Mouse (Mus musculus): ENCODE measurements around the gene Adgrf1. TPM values are rescaled to one million over a fixed set of nuclear protein-coding genes. Genes with fewer than 3 reads are reported as not detected.

Gene Adgrf1
- polyA plus RNA-seq, 2 experiments, result 0.08 TPM; not detected in 1

GRCm38 (mm10) chr17:43265944-43266343 lies 4.2 kb upstream of the Adgrf1 start:
- no peak overlapping the region for H3K9ac ChIP-seq (ENCODE audit: low read depth, low read length, severe bottlenecking)
- peaks cover 8% of the 10 kb centered on the region; the same call in 1 of the 2 replicates for H3K9me3 ChIP-seq (ENCODE audit: control insufficient read depth, low read length)
- no peak for TF ChIP-seq POLR2A (IDR thresholded peaks at IDR 0.05; ENCODE audit: borderline replicate concordance, extremely low read depth, insufficient read depth, insufficient read length)
- no peak for DNase-seq (ENCODE audit: low spot score)
- ATAC-seq (ENCODE audit: low FRiP score, low read depth), result no peak
- H3K4me2 ChIP-seq (replicated peaks; ENCODE audit: low read depth, low read length, severe bottlenecking), result no peak overlapping the region
- H3K4me1 ChIP-seq (ENCODE audit: control insufficient read depth, insufficient read depth, low read length), result no peaks in the 10 kb centered on the region
- WGBS, result 93% methylated on average over 6 of the region's 6 CpGs
- H3K4me3 ChIP-seq (replicated peaks; ENCODE audit: low read length), result no peak overlapping the region
- no peak overlapping the region for H3K27ac ChIP-seq (replicated peaks; ENCODE audit: low read depth, low read length)
- no peaks in the 10 kb centered on the region for H3K36me3 ChIP-seq (ENCODE audit: control insufficient read depth, insufficient read depth, low read length)
- no peaks in the 10 kb centered on the region for H3K27me3 ChIP-seq (ENCODE audit: control insufficient read depth, insufficient read depth, low read length)

GRCm38 (mm10) chr17:43266636-43267035 lies 3.5 kb upstream of the Adgrf1 start:
- no peak overlapping the region for H3K9ac ChIP-seq (ENCODE audit: low read depth, low read length, severe bottlenecking)
- H3K9me3 ChIP-seq (ENCODE audit: control insufficient read depth, low read length), result peaks cover 8% of the 10 kb centered on the region; the same call in 1 of the 2 replicates
- ATAC-seq (ENCODE audit: low FRiP score, low read depth) (no peak), DNase-seq (ENCODE audit: low spot score) (no peak)
- H3K4me2 ChIP-seq (replicated peaks; ENCODE audit: low read depth, low read length, severe bottlenecking), result no peak overlapping the region
- H3K27me3 ChIP-seq (ENCODE audit: control insufficient read depth, insufficient read depth, low read length), result no peaks in the 10 kb centered on the region
- H3K36me3 ChIP-seq (ENCODE audit: control insufficient read depth, insufficient read depth, low read length), result no peaks in the 10 kb centered on the region
- no peak overlapping the region for H3K4me3 ChIP-seq (replicated peaks; ENCODE audit: low read length)
- no peaks in the 10 kb centered on the region for H3K4me1 ChIP-seq (ENCODE audit: control insufficient read depth, insufficient read depth, low read length)
- TF ChIP-seq POLR2A (IDR thresholded peaks at IDR 0.05; ENCODE audit: borderline replicate concordance, extremely low read depth, insufficient read depth, insufficient read length), result no peak
- no peak overlapping the region for H3K27ac ChIP-seq (replicated peaks; ENCODE audit: low read depth, low read length)
- WGBS, result 83% methylated on average over 2 of the region's 2 CpGs

GRCm38 (mm10) chr17:43267046-43267749 lies 2.9 kb upstream of the Adgrf1 start:
- DNase-seq (ENCODE audit: low spot score), result no peak
- no peak for ATAC-seq (ENCODE audit: low FRiP score, low read depth)
- Histone ChIP-seq H3K4me3 (replicated peaks; ENCODE audit: low read length) (no peak overlapping the region), H3K36me3 (ENCODE audit: control insufficient read depth, insufficient read depth, low read length) (no peaks in the 10 kb centered on the region), H3K9me3 (ENCODE audit: control insufficient read depth, low read length) (peaks cover 4% of the 10 kb centered on the region; the same call in 1 of the 2 replicates), H3K27me3 (ENCODE audit: control insufficient read depth, insufficient read depth, low read length) (no peaks in the 10 kb centered on the region), H3K27ac (replicated peaks; ENCODE audit: low read depth, low read length) (no peak overlapping the region), H3K4me1 (ENCODE audit: control insufficient read depth, insufficient read depth, low read length) (no peaks in the 10 kb centered on the region), H3K9ac (ENCODE audit: low read depth, low read length, severe bottlenecking) (no peak overlapping the region), H3K4me2 (replicated peaks; ENCODE audit: low read depth, low read length, severe bottlenecking) (no peak overlapping the region)
- 85% methylated on average over 9 of the region's 9 CpGs for WGBS
- TF ChIP-seq POLR2A (IDR thresholded peaks at IDR 0.05; ENCODE audit: borderline replicate concordance, extremely low read depth, insufficient read depth, insufficient read length), result no peak

GRCm38 (mm10) chr17:43276220-43276619 lies 6.1 kb downstream of the Adgrf1 start:
- ATAC-seq (ENCODE audit: low FRiP score, low read depth) (no peak), DNase-seq (ENCODE audit: low spot score) (no peak)
- no peak overlapping the region for H3K4me2 ChIP-seq (replicated peaks; ENCODE audit: low read depth, low read length, severe bottlenecking)
- WGBS, result 76% methylated on average over 6 of the region's 6 CpGs
- no peaks in the 10 kb centered on the region for H3K36me3 ChIP-seq (ENCODE audit: control insufficient read depth, insufficient read depth, low read length)
- H3K4me3 ChIP-seq (replicated peaks; ENCODE audit: low read length), result no peak overlapping the region
- no peak overlapping the region for H3K9ac ChIP-seq (ENCODE audit: low read depth, low read length, severe bottlenecking)
- H3K4me1 ChIP-seq (ENCODE audit: control insufficient read depth, insufficient read depth, low read length), result peaks cover 5% of the 10 kb centered on the region; the same call in 1 of the 2 replicates
- H3K9me3 ChIP-seq (ENCODE audit: control insufficient read depth, low read length), result no peaks in the 10 kb centered on the region
- no peak for TF ChIP-seq POLR2A (IDR thresholded peaks at IDR 0.05; ENCODE audit: borderline replicate concordance, extremely low read depth, insufficient read depth, insufficient read length)
- H3K27me3 ChIP-seq (ENCODE audit: control insufficient read depth, insufficient read depth, low read length), result no peaks in the 10 kb centered on the region
- H3K27ac ChIP-seq (replicated peaks; ENCODE audit: low read depth, low read length), result no peak overlapping the region

GRCm38 (mm10) chr17:43277223-43277622 lies 7.1 kb downstream of the Adgrf1 start:
- TF ChIP-seq POLR2A (IDR thresholded peaks at IDR 0.05; ENCODE audit: borderline replicate concordance, extremely low read depth, insufficient read depth, insufficient read length), result no peak
- no peaks in the 10 kb centered on the region for H3K27me3 ChIP-seq (ENCODE audit: control insufficient read depth, insufficient read depth, low read length)
- no peak overlapping the region for H3K9ac ChIP-seq (ENCODE audit: low read depth, low read length, severe bottlenecking)
- DNase-seq (ENCODE audit: low spot score) (peak; percentile 77), ATAC-seq (ENCODE audit: low FRiP score, low read depth) (no peak)
- H3K4me1 ChIP-seq (ENCODE audit: control insufficient read depth, insufficient read depth, low read length), result peaks cover 5% of the 10 kb centered on the region; the same call in 1 of the 2 replicates
- 41% methylated on average over 4 of the region's 4 CpGs for WGBS
- no peaks in the 10 kb centered on the region for H3K9me3 ChIP-seq (ENCODE audit: control insufficient read depth, low read length)
- H3K4me3 ChIP-seq (replicated peaks; ENCODE audit: low read length), result no peak overlapping the region
- no peak overlapping the region for H3K27ac ChIP-seq (replicated peaks; ENCODE audit: low read depth, low read length)
- H3K4me2 ChIP-seq (replicated peaks; ENCODE audit: low read depth, low read length, severe bottlenecking), result no peak overlapping the region
- H3K36me3 ChIP-seq (ENCODE audit: control insufficient read depth, insufficient read depth, low read length), result no peaks in the 10 kb centered on the region

All from limb, embryonic 14.5 days (tissue).